Mouse (Mus musculus) adrenal gland, postnatal 14 days (tissue): ENCODE results near the gene Acsl4. TPM values are rescaled to one million over a fixed set of nuclear protein-coding genes. Genes with fewer than 3 reads are reported as not detected.

ENCODE experiments used
- DNase-seq: peaks from one replicate; pipeline ENCODE4 v3.0.0; 2021; ENCODE audit warnings: mixed read lengths
- total RNA-seq: library from RNA; stranded (reverse); gene quantifications from 2 replicates; pipeline ENCODE4 v1.2.3, GENCODE M21; 2021

The Acsl4 gene
- total RNA-seq, 1 experiment from 2014 or later = 192 TPM

- no peak for DNase-seq
Measured at GRCm38 (mm10) chrX:142359031-142359430, 31.3 kb downstream of the Acsl4 start.

GRCm38 (mm10) chrX:142358427-142358826 is 31.9 kb downstream of the Acsl4 start:
- DNase-seq = no peak

GRCm38 (mm10) chrX:142336207-142336606 is 54.1 kb downstream of the Acsl4 start:
- DNase-seq = no peak

GRCm38 (mm10) chrX:142335502-142335901 is 54.8 kb downstream of the Acsl4 start:
- DNase-seq = no peak

- no peak for DNase-seq
Measured at GRCm38 (mm10) chrX:142325760-142326159, 64.6 kb downstream of the Acsl4 start.

- no peak for DNase-seq
Measured at GRCm38 (mm10) chrX:142316106-142316505, 74.2 kb downstream of the Acsl4 start.

GRCm38 (mm10) chrX:142315270-142315669 is 75.1 kb downstream of the Acsl4 start:
- DNase-seq = no peak

GRCm38 (mm10) chrX:142314307-142315024 is 75.9 kb downstream of the Acsl4 start:
- DNase-seq = peak; percentile 75

- no peak for DNase-seq
Measured at GRCm38 (mm10) chrX:142310431-142310830, 79.9 kb downstream of the Acsl4 start.

GRCm38 (mm10) chrX:142305869-142306581 is 84.3 kb downstream of the Acsl4 start, which contains the start of gene Kcne1l:
Kcne1l (minus strand) TSS chrX:142306294.
- no peak for DNase-seq

GRCm38 (mm10) chrX:142305010-142305868 is 85.1 kb downstream of the Acsl4 start:
- DNase-seq = no peak

GRCm38 (mm10) chrX:142304592-142304991 is 85.7 kb downstream of the Acsl4 start:
- DNase-seq = no peak

- no peak for DNase-seq
Measured at GRCm38 (mm10) chrX:142303456-142303855, 86.9 kb downstream of the Acsl4 start.

- no peak for DNase-seq
Measured at GRCm38 (mm10) chrX:142285905-142286304, 104.4 kb downstream of the Acsl4 start.

GRCm38 (mm10) chrX:142276573-142276972 is 113.8 kb downstream of the Acsl4 start:
- DNase-seq = no peak

- no peak for DNase-seq
Measured at GRCm38 (mm10) chrX:142276031-142276430, 114.3 kb downstream of the Acsl4 start.

Other genes starting within 250 kb of the Acsl4 start
- not detected in 2 replicates for gene Gucy2f, start 193.6 kb downstream of the Acsl4 start, total RNA-seq
- gene Nxt2, start 163.8 kb downstream of the Acsl4 start, total RNA-seq = 14.6 and 18.0 TPM in 2 replicates
- gene Kcne1l, start 84.2 kb downstream of the Acsl4 start, total RNA-seq = 0.22 and 1.0 TPM in 2 replicates